Mouse (Mus musculus): ENCODE data around the gene Asgr2. TPM values are rescaled to one million over a fixed set of nuclear protein-coding genes. Genes with fewer than 3 reads are reported as not detected.
"Not testable (repeated sequence)": the region's sequence is repeated elsewhere in the genome, so short reads cannot be mapped to it uniquely, and the experiment has no call there.

The Asgr2 gene
- total and polyA plus RNA-seq, 3 experiments, result 0.17 to 0.39 TPM; not detected in 1

- peaks cover 3% of the 10 kb centered on the region for H3K9me3 ChIP-seq (replicated peaks; ENCODE audit: low read length)
- no peak overlapping the region for H3K4me3 ChIP-seq (replicated peaks in 1 of 3; ENCODE audit: low read depth in 2 of 3, low read length in 2 of 3, poor library complexity in 1 of 3)
- H3K4me2 ChIP-seq (ENCODE audit: insufficient read depth, low read depth, poor library complexity, severe bottlenecking), result no peak overlapping the region
- no peak overlapping the region for H3K27ac ChIP-seq (ENCODE audit: insufficient read depth, low read depth)
- in situ Hi-C loops (cut with MboI; ENCODE audit: low pct_ligation_motif_present, low pct_unique_long_range_greater_than_20kb, low sequenced_read_pairs), result no loop called here
- dilution Hi-C loops (cut with MboI; ENCODE audit: extremely low pct_ligation_motif_present, extremely low pct_unique_long_range_greater_than_20kb, low sequenced_read_pairs), result no loop called here
- no peak for DNase-seq (ENCODE audit: extremely low read depth)
- H3K36me3 ChIP-seq (replicated peaks in 1 of 2; ENCODE audit: control insufficient read depth in 1 of 2, insufficient read depth in 1 of 2, low read length in 1 of 2), result no peaks in the 10 kb centered on the region
- TF ChIP-seq JUN (IDR thresholded peaks at IDR 0.05; ENCODE audit: insufficient read depth, low read depth, low read length), result no peak
- no peak for TF ChIP-seq RCOR1 (conservative IDR thresholded peaks at IDR 0.05; ENCODE audit: low read depth, low read length)
- no peak for TF ChIP-seq ZKSCAN1 (IDR thresholded peaks at IDR 0.05; ENCODE audit: borderline replicate concordance, low read depth, low read length)
- TF ChIP-seq IRF4 (IDR thresholded peaks at IDR 0.05; ENCODE audit: low read depth, low read length), result no peak
- TF ChIP-seq USF2 (conservative IDR thresholded peaks at IDR 0.05; ENCODE audit: low read depth, low read length), result no peak
- no peak for TF ChIP-seq ZC3H11A (IDR thresholded peaks at IDR 0.05; ENCODE audit: low read depth, low read length)
- TF ChIP-seq MEF2A (IDR thresholded peaks at IDR 0.05; ENCODE audit: borderline replicate concordance, low read depth, low read length), result no peak
- TF ChIP-seq TBP (conservative IDR thresholded peaks at IDR 0.05; ENCODE audit: low read depth, low read length), result no peak
- peaks cover 0 to 3% of the 10 kb centered on the region in 2 experiments; a peak in 1 of 4 replicates for H3K4me1 ChIP-seq (ENCODE audit: control insufficient read depth in 1 of 2, insufficient read depth in 2 of 2)
- no peaks in the 10 kb centered on the region for H3K79me2 ChIP-seq (replicated peaks; ENCODE audit: control insufficient read depth, extremely low read depth, insufficient read depth, poor library complexity, severe bottlenecking)
- no peak overlapping the region for H3K9ac ChIP-seq (ENCODE audit: insufficient read depth, low read depth)
- H3K27me3 ChIP-seq (replicated peaks), result no peaks in the 10 kb centered on the region
These were observed 24.2 kb upstream of the Asgr2 start for GRCm38 (mm10) chr11:70068245-70068644.

GRCm38 (mm10) chr11:70070057-70070456 is 22.4 kb upstream of the Asgr2 start:
- Histone ChIP-seq H3K4me3 (replicated peaks in 1 of 3; ENCODE audit: low read depth in 2 of 3, low read length in 2 of 3, poor library complexity in 1 of 3) (no peak overlapping the region), H3K79me2 (replicated peaks; ENCODE audit: control insufficient read depth, extremely low read depth, insufficient read depth, poor library complexity, severe bottlenecking) (no peaks in the 10 kb centered on the region), H3K4me2 (ENCODE audit: insufficient read depth, low read depth, poor library complexity, severe bottlenecking) (no peak overlapping the region), H3K9me3 (replicated peaks; ENCODE audit: low read length) (no peaks in the 10 kb centered on the region), H3K27me3 (replicated peaks) (no peaks in the 10 kb centered on the region), H3K36me3 (replicated peaks in 1 of 2; ENCODE audit: control insufficient read depth in 1 of 2, insufficient read depth in 1 of 2, low read length in 1 of 2) (no peaks in the 10 kb centered on the region), H3K9ac (ENCODE audit: insufficient read depth, low read depth) (no peak overlapping the region), H3K4me1 (ENCODE audit: control insufficient read depth in 1 of 2, insufficient read depth in 2 of 2) (peaks cover 0 to 7% of the 10 kb centered on the region in 2 experiments; a peak in 2 of 4 replicates), H3K27ac (ENCODE audit: insufficient read depth, low read depth) (no peak overlapping the region)
- in situ Hi-C loops (cut with MboI; ENCODE audit: low pct_ligation_motif_present, low pct_unique_long_range_greater_than_20kb, low sequenced_read_pairs), result no loop called here
- dilution Hi-C loops (cut with MboI; ENCODE audit: extremely low pct_ligation_motif_present, extremely low pct_unique_long_range_greater_than_20kb, low sequenced_read_pairs), result no loop called here
- TF ChIP-seq ZNF384 (IDR thresholded peaks at IDR 0.05; ENCODE audit: low read depth, low read length), result no peak
- TF ChIP-seq POLR2A (IDR thresholded peaks at IDR 0.05; ENCODE audit: low read depth, low read length), result no peak
- no peak for TF ChIP-seq NELFE (IDR thresholded peaks at IDR 0.05; ENCODE audit: low read depth, low read length)
- TF ChIP-seq RAD21 (IDR thresholded peaks at IDR 0.05; ENCODE audit: low read depth, low read length), result no peak
- no peak for TF ChIP-seq ZKSCAN1 (IDR thresholded peaks at IDR 0.05; ENCODE audit: borderline replicate concordance, low read depth, low read length)
- TF ChIP-seq TBP (conservative IDR thresholded peaks at IDR 0.05; ENCODE audit: low read depth, low read length), result no peak
- TF ChIP-seq UBTF (IDR thresholded peaks at IDR 0.05; ENCODE audit: low read depth, low read length), result no peak
- no peak for TF ChIP-seq ZC3H11A (IDR thresholded peaks at IDR 0.05; ENCODE audit: low read depth, low read length)
- TF ChIP-seq EP300 (IDR thresholded peaks at IDR 0.05; ENCODE audit: low read length), result no peak
- no peak for TF ChIP-seq JUND (conservative IDR thresholded peaks at IDR 0.05; ENCODE audit: low read depth, low read length)
- no peak for TF ChIP-seq ETS1 (conservative IDR thresholded peaks at IDR 0.05; ENCODE audit: low read depth, low read length)
- no peak for TF ChIP-seq PAX5 (IDR thresholded peaks at IDR 0.05; ENCODE audit: low read length)
- DNase-seq (ENCODE audit: extremely low read depth), result no peak

GRCm38 (mm10) chr11:70070603-70071002 is 21.8 kb upstream of the Asgr2 start:
- H3K27ac ChIP-seq (ENCODE audit: insufficient read depth, low read depth); H3K4me3 ChIP-seq (replicated peaks in 1 of 3; ENCODE audit: low read depth in 2 of 3, low read length in 2 of 3, poor library complexity in 1 of 3); H3K27me3 ChIP-seq (replicated peaks); H3K4me2 ChIP-seq (ENCODE audit: insufficient read depth, low read depth, poor library complexity, severe bottlenecking); DNase-seq (ENCODE audit: extremely low read depth); H3K79me2 ChIP-seq (replicated peaks; ENCODE audit: control insufficient read depth, extremely low read depth, insufficient read depth, poor library complexity, severe bottlenecking); H3K9me3 ChIP-seq (replicated peaks; ENCODE audit: low read length); H3K36me3 ChIP-seq (replicated peaks in 1 of 2; ENCODE audit: control insufficient read depth in 1 of 2, insufficient read depth in 1 of 2, low read length in 1 of 2); H3K9ac ChIP-seq (ENCODE audit: insufficient read depth, low read depth); dilution Hi-C loops (cut with MboI; ENCODE audit: extremely low pct_ligation_motif_present, extremely low pct_unique_long_range_greater_than_20kb, low sequenced_read_pairs); in situ Hi-C loops (cut with MboI; ENCODE audit: low pct_ligation_motif_present, low pct_unique_long_range_greater_than_20kb, low sequenced_read_pairs): not testable (repeated sequence)
- H3K4me1 ChIP-seq (ENCODE audit: control insufficient read depth in 1 of 2, insufficient read depth in 2 of 2), result peaks cover 1 to 12% of the 10 kb centered on the region in 2 experiments; a peak in 2 of 4 replicates

All from CH12.LX (cell line).